Mouse (Mus musculus) adrenal gland, postnatal 10 days (tissue): ENCODE results near the gene St6galnac5. TPM values are rescaled to one million over a fixed set of nuclear protein-coding genes. Genes with fewer than 3 reads are reported as not detected.
"Not testable (repeated sequence)": the region's sequence is repeated elsewhere in the genome, so short reads cannot be mapped to it uniquely, and the experiment has no call there.

Experiments used
- DNase-seq: peaks from one replicate; pipeline ENCODE4 v3.0.0; 2021; ENCODE audit warnings: mixed read lengths
- total RNA-seq, 2 experiments: library from RNA; stranded (reverse); gene quantifications; 2 replicates each; pipeline ENCODE4 v1.2.3; 2021

The St6galnac5 gene
- total RNA-seq, 2 experiments from 2014 or later, result 1.5 to 3.7 TPM

DNA sequence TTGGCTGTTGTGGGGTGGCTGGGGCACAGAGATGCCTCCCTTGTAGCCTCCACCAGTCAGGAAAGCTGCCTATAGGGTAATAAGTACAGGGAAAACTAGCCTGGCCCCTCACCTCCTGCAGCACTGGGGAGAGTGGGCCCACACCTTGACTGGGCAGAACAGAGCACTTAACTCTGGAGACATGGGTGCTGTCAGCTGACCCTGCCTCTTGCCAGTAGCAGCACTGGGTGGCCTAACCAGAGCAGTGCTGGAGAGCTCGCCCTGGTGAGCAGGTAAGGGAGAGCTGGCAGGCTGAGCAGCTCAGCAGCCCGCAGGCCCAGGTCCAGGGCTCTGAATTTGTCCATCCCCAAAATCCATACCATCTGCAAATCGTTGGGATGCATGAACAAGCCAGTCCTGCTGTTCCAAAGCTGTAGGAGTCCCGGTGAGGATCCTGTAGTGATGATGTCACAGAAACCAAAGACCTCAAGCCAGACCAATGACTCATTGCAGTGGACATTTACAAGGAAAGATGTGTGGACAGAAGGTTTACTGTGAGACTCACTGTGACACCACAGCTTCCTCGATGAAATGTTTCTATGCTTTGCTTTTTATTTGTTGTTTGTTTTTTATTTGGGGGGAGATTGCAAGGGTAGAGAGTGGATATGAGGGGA lies 193.6 kb downstream of the St6galnac5 start:
- not testable (repeated sequence) for DNase-seq

DNA sequence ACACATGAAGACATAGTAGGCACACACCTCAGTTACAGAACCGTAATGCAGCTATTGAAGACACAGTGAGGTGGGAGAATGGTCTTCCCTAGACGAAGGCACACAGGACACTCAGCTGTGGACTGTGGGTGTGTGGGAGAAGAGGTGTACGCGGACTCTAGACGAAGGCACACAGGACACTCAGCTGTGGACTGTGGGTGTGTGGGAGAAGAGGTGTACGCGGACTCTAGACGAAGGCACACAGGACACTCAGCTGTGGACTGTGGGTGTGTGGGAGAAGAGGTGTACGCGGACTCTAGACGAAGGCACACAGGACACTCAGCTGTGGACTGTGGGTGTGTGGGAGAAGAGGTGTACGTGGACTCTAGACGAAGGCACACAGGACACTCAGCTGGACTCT lies 197.7 kb downstream of the St6galnac5 start:
- DNase-seq, result not testable (repeated sequence)

DNA sequence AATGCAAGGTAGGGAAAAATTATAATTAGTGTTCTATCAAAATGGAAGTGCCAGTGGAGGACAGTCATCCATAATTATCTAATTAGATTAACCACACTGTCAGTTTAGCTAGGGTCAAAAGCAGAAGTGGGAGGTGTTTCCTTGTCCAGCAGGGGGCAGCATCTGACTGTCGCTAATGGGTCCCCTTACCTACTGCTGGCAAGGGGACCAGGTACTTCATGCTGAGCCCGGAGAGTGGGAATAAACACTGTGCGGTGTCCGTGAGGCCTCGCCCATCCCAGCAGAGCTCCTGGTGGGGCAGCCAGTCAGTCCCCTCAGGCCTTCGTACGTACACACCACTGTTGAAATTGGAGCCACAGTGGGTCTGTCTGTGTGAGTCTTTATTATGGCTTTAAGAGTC lies 198.3 kb downstream of the St6galnac5 start:
- DNase-seq, result peak; percentile 82

DNA sequence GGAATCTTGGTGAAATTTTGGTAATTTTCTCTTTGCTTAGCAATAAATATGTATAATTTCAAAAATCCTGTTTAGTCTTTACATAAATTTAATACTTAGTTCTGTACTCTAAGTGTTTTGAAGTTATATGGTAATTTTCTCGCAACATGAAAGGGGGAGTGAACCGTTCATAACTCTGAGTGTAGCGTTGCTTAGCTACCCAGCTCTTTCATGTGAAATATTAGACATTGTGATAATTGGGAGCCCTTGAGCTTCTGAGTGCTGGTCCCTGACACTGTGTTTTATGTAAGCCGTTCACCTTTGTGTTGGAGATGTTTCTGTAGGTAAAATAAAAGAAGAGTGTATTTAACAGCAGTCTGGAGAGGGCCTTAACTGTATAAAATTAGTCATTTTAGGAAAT lies 202.2 kb downstream of the St6galnac5 start:
- no peak for DNase-seq

DNA sequence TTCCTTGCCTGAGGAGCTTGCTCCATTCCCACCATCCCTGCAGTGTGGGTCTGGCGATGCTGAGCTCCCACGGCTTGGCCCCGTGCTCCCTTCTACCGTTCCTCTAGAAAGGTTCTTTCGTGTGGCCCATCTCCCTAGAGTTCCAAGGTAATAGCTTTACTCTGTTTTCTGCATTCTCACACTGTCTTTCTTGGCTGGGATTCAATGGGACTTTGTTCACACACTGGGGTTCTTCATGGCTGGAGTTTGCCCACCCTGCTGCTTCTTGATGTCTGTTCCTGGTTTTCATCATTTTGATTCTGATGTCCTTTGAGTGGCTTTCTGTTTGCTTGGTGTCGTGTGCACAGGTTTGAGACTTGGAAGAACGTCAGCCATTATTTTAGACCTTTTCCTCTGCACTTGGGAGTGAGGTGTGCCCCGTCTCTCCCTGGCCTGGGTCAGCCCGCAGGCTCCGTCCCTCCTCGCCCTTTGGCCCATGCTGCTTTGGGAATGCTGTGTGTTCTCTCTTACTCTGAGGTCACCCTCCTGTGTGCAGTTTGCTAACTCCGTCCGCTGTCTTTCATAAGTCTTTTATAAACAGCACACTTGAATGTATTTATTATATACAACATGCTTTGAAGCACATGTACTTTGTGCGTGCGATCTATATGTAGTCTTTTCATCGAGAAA lies 205.0 kb downstream of the St6galnac5 start:
- DNase-seq, result no peak

DNA sequence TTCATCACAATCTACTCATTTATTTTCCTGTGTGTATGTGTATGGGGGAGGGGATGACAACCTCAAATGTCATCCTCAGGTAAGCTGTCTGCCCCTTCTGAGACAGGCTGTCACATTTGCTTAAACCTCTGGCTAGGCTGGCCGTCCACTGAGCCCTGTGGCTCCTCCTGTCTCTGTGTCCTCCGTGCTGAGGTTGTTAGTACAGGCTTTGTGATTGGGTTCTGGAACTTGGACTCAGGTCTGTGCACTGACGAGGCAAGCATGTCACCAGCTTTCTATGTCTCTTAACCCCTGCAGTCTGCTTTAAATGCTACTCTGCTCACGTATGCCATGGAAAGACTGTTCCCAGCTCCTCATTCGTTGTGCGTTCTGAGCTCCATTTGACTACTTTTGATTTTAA lies 205.7 kb downstream of the St6galnac5 start:
- DNase-seq, result no peak

DNA sequence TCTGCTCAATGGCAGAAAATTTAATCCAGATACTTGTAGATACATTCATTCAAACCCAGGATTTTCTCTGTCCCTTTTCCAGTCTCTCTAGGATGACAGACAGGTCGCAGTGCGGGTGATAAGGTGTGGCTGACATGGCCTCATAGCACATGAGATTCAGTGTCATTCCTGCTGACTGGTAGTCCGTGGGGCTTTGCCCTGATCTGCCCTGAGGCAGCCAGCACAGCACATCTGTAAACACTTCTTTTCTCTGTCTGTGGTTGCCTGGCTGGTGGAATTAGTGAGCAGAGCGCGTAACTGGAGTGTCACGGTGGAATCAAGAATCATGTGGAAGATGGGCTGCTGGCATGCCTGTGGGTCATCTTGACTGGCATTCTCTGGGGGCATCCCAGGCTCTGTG lies 212.0 kb downstream of the St6galnac5 start:
- DNase-seq, result no peak

DNA sequence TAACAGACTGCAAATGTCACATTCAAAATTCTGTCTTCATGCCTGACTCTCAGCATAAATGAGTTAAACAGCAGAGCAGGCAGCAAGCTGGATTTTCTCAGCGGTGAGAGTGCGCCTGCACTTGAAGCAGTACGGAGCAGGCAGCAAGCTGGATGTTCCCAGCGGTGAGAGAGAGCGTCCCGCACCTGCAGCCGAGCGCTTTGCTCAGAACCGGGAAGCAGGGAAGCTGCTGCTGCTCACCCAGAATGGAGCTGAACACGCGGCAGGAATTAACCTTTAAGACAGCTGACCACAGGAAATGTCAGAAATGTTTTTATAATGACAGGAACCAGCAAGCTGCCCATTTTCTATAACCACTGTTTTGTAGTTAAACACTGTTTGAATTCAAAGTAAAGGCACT lies 214.6 kb downstream of the St6galnac5 start:
- no peak for DNase-seq
